Mouse (Mus musculus) lung, postnatal 14 days (tissue): ENCODE measurements around the gene Prdm16.

Source experiments
- DNase-seq: peaks from one replicate; pipeline ENCODE4 v3.0.0; 2021

Prdm16 gene

DNA sequence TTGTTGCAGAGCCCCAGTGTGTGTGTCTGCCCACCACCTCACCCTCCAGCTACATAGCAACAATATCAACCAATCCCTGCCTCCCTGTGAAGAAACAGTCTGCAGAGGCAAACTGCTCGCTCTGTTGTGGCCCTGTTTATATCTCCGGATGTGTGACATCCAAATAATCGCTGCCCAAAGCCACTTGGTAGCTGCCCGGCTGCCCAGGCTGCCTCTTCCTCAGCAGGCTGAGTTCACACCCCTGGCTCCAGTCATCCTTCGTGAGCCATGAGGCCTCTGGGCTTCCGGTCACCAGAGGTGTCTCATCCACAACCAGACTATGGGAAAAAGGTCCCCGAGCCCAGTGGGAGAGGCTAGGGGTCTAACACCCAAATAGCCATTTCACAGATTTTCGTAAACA lies 164.1 kb downstream of the Prdm16 start:
- DNase-seq, result no peak

DNA sequence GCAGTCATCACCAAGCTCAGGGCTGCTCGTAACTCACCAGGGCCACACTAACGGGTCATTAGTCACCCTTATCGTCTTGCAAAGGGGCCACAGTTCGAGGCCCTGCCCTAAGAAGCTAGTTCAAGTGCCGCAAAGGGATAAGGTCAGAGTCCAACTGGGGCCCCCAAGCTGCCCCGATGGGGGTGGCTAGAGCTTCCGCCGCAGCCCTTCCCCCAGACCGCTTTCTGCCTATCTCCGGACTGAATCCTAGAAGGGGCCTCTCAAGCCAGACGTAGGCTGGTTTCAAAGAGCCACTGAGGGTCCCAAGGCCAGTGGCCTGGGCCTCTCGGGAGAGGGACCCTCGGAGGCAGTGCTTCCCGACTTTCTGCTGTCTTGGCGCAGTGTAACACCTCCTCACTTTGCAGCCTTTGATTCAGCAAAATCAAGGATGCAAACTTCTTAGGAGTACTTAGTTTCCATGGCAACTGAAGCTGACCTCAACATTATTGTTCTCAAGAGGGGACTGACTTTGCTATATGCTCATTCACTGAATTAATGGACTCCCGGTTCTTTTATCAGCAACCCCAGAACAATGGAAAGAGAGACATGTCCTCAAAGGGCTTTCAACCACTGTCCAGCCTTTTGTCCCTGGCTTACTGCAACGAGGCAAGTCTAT lies 165.1 kb downstream of the Prdm16 start:
- no peak for DNase-seq

DNA sequence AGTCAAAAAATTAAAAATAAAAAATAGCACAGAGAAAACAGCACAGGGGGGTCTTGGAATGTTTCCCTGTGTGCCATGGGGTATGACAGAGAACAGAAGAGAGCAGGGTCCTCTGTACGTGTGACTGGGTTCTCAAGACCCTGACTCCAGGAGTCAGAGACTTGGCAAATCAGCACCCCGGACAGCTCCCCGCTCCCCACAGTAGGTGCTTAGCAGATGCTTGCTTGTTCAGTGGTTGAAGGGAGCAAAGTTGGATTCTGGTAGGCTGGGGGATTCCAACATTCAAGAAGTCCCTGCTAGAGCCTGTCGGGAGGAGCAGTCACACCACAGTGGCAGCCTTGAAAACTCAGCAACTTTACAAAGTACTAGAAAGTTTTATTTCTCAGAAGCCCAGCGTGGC lies 170.4 kb downstream of the Prdm16 start:
- peak; percentile 53 for DNase-seq

DNA sequence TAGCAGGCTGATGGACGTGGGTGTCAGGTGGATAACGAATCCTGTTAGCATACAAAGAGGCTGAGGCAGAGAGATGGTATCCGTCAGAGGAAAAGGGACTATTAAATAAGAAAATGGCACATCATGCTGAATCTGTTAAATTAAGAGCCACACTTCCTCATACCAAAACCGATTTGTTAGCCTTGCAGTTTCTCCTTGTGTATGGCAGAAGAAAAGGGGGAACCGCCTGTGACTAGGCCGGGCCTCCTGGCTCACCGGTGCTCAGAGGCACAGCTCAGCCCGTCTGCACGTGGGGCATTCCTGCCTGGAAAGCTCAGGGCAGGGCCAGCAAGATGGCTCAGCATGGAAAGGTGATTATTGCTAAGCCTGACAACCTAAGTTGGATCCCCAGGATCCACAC lies 171.6 kb downstream of the Prdm16 start:
- DNase-seq, result no peak

DNA sequence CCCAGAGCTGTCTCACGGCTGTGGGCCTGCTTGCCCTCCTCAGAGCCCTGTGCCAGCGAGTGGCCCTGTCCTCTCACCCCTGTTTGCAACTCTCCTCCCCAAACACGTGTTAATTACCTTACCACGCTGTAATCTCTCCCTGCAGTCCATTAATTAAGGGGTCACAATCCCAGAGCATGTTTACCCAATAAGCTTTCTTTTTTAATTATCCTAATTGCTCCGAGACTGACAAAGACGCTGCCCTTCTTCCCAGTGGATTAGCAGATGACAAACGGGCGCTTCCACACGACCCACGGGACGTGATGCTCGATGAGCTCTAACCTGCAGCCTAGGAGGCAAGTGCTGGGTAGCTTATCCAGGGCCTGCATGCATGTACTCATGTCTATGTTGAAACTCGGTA lies 176.7 kb downstream of the Prdm16 start:
- DNase-seq, result no peak

DNA sequence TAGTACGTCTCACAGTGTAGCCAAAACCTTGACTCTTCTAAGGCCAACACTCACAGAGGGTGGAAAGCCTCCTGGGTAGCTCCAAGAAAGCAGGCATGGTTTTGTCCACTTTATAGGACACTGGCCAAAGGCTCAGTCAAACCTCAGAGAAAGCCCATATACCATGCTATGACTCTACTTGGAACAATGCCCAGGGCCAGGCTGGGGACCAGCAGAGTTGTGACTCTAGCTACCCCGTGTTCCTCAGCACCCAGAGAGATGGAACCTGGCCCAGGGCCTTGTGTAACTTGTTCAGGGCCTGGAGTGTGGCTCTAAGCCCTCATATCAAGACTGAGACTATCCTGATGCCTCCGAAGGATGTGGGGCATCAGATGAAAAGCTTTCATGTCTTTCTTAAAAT lies 178.9 kb downstream of the Prdm16 start:
- no peak for DNase-seq

DNA sequence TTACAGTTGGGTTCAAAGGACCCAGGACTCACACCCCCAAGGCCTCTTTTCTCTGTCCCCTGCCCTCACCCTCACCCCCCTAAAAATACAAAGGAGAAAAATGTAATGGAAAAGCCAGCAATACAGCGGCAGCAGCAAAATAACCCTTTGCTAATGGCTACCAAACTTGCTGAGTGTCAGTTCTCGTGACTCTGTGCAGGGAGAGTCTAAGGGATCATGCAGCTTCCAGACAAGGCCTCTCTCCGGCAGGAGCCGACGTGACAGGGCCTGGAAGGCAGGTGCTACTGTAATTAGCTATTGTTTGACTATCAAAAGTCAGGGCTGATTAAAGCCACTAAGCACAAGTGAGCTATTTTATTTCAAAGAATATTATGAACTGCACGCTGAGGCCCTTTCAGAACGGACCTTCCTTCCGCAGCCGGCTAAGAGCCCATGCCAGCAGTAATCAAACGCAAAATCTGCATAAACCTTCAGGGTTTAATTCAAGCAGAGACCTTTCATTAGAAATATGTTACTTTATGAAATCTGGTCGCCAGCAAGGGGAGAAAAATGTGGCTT lies 180.3 kb downstream of the Prdm16 start:
- no peak for DNase-seq

DNA sequence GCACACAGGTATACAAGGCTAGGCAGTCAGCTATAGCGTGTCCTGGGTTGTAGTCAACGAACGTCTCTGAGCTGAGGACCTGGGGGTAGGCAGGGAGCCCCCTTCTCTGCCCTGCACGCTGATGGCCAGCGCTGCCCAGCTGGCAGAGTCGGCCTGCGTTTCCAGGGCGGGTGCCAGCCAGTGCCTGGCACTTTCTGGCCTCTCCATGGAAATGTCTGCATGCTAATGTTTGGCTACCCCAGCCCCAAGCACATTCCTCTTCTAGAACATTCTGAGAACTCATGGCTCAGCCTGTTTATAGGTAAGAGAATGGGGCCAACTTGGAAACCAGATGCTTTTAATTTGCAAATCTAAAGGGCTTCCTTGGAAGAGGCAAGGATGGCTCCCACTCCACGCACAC lies 186.2 kb downstream of the Prdm16 start:
- no peak for DNase-seq

DNA sequence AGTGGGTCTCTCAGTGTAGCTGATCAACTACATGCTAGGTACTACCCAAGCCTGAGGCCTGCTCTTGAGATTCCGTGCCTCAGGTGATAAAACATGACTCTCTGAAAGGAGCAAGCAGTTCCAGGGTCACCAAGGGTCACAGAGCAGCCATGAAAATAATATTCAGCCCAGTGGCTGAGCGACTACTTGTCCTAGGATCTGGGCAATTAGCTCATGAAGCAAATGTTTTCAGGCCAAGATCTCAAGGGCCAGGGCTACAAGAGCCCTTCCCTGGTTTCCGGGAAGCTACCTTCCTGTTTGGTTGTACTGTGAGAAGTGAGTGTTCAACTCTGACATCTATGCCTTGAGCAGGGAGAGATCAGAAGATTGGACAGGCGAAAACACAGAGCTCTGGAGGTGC lies 186.6 kb downstream of the Prdm16 start:
- DNase-seq, result no peak

DNA sequence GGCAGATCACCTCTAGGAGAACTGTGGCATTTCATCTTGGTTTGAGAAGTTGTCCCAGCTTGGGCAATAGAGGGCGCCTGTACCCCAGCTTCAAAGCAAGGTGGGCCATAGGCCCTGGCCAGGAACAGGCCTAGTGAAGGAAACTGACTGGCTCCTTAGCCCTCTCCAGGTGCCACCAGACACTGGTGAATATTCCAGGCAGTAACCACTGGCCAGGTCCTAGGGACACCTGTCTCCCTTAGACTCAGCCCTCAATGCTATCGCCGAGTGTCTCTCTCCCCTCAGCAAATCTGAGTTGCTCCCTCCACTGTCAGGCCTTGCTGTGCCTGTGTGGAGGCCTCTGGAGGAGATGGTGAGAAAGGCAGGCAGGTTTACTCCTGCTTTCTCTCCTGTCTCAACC lies 187.3 kb downstream of the Prdm16 start:
- peak; percentile 57 for DNase-seq

DNA sequence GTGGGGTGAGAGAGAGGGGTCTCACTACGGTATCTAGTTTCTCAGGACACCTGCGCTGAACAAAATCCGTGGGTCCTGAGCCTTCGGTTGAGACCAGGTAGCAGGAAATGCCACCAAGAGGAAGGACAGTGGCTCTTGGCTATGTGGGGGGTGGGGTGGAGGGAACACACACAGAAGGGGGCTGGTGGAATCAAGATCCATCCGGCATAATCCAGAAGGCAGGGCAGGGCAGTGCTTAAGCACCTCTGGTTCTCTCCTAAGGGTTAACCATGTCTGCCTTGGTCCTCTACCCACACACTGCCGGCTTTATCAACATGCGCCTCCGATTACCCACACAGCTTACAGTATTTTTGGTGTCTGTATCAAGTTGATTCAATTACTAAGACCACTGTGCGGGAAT lies 191.0 kb downstream of the Prdm16 start:
- DNase-seq, result no peak

DNA sequence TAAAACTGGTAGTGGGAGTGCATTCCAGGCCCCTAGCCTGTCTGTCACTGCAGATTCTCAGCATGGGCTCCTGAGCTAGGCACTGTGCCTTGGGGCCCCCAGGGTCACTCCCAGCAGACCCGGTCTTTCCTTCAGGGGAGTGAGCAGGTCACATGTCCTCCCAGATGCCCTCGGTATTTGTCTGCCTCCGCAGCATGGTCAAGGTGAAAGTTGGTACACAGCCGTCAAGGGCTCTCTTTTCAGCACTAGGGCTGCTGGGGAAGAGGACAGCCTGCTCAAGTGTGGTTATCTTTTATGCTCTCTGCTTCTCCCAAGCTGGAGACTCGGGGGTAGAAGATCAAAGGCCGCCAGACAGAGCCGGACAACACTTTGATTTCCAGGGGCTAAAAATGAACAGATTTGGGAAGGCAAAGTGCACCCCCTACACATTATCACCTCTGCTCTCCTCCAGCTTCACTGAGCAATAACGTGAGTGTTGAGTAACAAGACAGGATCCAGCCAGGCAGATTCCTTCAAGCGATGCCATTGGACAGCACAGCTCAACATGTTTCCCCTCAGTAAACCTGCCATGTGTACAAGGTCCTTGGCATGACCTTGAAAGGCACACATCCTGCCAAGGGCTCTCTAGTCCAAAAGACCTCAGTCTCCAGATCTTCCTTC lies 193.9 kb downstream of the Prdm16 start:
- no peak for DNase-seq

DNA sequence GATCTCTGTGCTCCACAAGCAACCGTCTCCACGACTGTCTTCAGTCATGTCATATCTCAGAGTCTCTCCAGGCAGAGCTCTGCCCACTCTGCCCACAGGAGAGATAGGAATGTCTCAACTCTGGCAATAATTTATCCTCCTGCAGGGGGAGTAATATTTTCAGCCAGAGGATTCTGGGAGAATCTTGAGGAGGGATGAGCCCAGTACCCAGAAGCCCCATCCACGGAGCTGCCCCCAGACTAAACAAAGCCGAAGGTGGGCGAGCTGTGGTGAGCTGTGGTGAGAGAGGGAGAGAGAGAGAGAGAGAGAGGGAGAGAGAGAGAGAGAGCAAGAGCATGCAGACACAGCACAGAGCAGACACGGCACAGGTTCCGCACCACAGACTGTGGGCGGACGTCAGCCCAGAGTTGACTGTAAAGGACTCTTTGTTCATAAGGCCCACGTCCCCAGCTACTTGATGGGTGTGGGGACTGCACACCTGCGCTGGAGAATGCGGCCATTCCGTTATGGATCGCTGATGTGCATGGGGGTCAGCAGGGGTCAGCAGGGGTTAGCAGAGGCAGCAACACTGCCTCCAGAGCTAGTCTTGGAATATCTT lies 197.1 kb downstream of the Prdm16 start:
- DNase-seq, result no peak

DNA sequence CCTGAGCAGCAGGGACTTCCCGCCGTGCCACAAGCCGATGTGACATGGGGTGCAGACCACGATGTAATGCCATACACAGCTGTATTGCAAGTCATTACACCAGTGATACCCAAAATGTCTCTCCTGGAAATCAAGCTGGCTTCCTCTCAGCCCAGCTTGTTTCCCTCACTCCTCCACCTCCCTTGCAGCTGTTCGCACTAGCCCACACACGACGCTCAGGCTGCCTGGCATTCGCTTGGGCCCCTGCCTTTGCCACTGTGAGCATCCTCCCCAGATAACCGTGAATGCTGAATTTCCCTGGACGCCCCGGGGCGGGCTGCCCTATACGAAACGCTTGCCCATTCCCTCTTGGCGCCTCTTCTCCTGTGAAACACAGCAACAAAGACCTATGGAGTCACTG lies 198.1 kb downstream of the Prdm16 start:
- DNase-seq, result no peak

DNA sequence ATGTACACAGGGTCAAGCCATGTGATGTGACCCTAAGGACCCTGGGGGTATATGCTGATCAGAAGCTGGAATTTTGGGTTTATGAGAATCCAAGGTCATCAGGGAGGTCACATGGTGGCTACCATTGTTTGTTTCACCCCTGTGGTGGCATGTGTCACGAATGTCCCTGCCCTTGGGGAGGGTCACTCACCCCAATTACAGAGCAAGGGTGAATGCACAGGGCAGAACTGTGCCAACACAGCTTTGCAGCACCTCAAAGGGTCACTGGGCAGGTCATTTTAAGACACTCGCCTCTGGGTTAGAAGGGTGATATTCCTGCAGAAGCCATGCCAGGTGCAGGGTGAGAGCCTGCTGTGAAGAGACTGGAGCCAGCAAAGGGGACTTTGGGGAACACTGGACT lies 206.9 kb downstream of the Prdm16 start:
- no peak for DNase-seq

DNA sequence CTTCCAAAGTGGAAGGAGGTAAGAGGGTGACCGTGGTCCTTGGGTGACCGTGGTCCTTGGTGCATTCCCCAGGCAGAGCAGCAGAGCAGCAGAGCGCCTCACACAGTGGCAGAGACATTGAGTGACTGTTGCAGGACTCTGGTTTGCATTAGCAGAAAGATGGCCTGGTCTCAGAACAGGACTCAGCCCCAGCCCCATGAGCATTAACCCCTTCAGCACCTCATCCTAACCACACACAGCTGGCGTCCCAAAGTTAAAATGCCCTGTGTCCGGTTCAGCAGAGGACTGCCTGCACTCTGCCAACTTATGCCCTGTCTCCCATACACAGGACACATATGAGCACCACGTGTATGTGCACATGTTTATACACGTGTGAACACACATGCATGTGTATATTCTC lies 209.8 kb downstream of the Prdm16 start:
- DNase-seq, result no peak

DNA sequence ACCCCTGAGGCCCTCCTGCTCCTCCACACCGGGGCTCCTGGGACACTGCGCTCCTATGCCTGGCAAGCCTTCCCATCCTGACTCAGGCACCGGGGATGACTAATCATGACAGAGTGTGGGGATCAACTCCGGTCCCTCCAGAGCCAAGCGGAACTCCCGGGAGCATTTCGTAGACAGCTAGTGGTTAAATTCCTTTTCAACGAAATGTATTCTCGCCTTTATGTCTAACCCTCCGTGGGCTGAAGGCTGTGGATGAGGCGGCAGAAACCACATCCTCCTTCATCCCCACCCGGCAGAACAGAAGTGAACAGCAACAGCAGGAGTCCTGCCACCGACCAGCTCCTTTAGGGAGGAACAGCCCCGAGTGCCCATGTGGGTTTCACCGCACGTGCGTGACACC lies 211.4 kb downstream of the Prdm16 start:
- DNase-seq, result no peak

DNA sequence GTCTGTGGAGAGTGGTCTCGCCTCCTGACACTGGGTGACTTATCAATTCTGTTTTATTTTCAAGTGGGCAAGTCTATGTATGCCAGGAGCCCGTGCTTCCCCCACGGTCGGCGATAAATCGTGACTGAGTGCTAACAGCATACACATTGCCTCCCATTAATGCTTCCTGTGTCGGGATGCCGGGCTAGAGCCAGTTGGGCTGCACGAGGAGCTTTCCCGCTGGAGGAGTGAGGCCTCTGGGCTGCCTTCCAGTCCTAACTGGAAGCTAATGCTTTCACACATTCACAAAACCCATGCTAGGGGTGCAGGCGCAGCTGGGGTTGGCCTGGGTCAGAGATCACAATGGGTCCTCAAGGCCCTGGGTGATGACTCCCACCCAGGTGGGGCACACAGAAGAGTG lies 212.0 kb downstream of the Prdm16 start:
- no peak for DNase-seq

DNA sequence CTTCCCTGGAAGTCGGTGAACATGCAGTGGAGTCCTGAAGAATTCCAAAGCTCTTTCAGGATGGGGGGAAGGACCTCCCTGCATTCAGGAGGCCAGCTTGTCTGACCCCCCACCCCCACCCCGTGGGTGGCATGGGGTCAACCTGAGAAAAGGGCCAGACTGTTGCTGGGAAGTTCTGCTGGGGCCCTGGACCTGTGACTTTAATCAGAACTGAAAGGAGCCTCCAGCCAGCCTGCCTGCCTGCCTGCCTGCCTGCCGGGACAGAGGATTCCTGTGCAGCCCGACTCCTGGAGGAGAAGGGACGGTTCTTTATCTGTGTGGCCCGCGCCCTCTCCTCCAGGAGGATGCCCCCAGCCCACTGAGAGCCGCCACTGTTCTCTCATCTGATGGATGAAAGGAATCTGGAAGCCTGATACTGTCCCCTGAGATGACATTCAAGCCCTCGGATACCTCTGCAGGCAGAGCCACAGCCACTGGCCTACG lies 214.2 kb downstream of the Prdm16 start:
- no peak for DNase-seq

DNA sequence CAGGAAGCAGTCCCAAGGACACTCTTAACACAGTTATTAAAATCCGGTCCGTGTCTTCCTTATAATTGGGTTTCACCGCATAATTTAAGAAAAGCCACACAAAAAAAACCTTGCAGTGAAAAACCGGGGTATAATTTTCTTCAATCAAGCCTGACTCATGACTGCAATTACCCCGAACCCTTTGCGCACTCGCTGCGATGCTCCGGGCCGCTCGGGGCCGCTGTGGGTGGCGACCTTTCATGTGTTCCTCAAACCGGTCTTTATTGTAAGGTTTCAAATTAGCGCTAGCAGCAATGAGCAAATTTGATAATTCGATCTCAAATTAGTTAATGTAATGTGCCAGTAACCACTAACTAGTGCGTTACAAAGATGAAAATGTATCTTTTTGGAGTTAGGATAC lies 215.9 kb downstream of the Prdm16 start:
- DNase-seq, result no peak

DNA sequence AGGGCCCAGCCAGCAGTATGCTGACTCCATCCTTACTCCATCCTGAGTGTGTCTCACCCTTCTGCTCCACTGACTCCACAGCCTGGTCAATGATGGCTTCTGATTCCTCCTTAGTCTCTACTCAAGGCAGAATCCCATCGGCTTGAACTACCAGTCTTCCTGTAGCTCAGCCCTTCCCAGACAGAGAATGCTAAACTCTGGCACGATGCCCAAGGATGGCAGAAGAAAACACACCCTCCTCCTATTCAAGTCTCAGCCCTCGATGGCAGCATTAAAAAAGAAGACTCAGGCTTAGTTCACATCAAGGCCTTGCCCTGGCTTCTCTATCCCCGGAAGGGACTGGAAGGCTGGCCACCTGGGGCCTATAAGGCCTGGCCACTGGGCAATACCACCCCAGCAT lies 216.9 kb downstream of the Prdm16 start:
- DNase-seq, result no peak

DNA sequence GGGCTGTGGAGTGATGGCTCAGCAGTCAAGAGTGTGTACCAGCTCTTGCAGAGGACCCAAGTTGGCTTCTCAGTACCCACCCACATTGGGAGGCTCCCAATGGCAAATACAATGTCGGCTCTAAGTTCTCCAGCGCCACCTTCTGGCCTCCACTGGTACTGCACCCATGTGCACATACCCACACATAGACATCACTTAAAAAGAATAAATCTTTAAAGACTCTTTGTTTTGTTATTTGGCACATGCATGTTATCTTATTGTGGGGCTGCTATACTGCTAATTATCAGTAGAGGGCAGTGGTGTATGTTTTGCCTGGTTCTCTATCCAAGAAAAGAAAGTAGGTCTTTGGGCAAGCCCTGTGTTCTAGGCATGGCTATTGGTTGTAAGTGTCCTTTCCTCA lies 217.7 kb downstream of the Prdm16 start:
- no peak for DNase-seq

DNA sequence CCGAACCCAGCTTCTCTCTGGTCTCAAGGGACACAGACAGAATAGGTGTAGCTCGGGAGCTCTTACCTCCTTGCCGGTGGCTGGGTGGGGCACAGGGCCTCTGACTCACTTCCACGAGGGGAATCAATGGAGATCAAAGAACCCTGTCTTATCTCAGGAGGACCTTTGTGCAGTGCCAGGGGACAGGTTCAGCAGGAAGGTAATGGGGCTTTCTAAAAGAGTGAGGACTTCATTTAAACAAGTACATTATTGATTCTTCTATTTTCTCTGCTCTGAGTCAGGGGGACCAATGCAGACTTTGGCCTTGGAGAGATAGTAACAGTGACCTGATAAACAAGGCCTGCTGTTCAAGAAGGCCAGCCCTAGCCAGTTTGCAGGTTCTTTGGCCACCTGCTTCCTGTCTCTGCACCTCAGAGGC lies 218.3 kb downstream of the Prdm16 start:
- DNase-seq, result no peak

DNA sequence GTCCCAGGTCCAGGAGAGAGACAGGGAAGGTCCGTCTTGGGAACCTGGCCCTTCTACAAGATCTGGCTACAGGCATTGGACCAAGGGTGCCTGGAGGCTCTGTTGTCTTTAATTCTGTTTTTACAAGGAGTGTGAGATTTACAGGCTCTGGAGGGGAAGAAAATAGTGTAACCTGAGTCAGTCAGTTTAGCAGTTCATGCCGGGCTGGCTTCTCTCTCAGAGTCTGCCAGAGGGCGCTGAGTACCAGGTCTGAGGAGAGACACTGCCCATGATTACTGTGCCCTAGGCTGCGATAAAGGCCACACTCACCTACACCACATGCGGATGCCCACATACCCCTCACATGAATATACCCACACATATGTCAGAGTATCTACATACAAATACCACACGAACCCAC lies 219.9 kb downstream of the Prdm16 start:
- no peak for DNase-seq
